Mouse (Mus musculus) CH12.LX (cell line): ENCODE measurements around the gene Nrp2. TPM values are rescaled to one million over a fixed set of nuclear protein-coding genes. Genes with fewer than 3 reads are reported as not detected.

Experiments
- DNase-seq: peaks from one replicate; pipeline ENCODE4 v3.0.0-alpha.2; 2013; ENCODE audit errors: extremely low read depth
- H3K27ac ChIP-seq: 2 replicates; pipeline ENCODE4 v1.5.1; 2012; ENCODE audit warnings: low read depth, mild to moderate bottlenecking, control low read depth, moderate library complexity; ENCODE audit not compliant: insufficient read depth
- H3K27me3 ChIP-seq: replicated peaks from 2 replicates; pipeline ENCODE3; 2012; ENCODE audit warnings: inconsistent platforms
- H3K36me3 ChIP-seq, 2 experiments: replicated peaks in 1 of 2; 2 replicates each; pipeline versions ENCODE3 to v1.6.1; 2012; ENCODE audit warnings: inconsistent platforms in 1 of 2, low read length in 1 of 2, mild to moderate bottlenecking in 1 of 2, mixed read lengths in 1 of 2, moderate library complexity in 1 of 2; ENCODE audit not compliant: control insufficient read depth in 1 of 2, insufficient read depth in 1 of 2
- H3K4me1 ChIP-seq, 2 experiments: 2 replicates each; pipeline ENCODE4 v1.6.1; 2012; ENCODE audit warnings: inconsistent platforms in 1 of 2, moderate library complexity in 1 of 2; ENCODE audit not compliant: insufficient read depth in 2 of 2, control insufficient read depth in 1 of 2
- H3K4me2 ChIP-seq: 2 replicates; pipeline ENCODE4 v1.6.1; 2012; ENCODE audit warnings: low read depth, mild to moderate bottlenecking, control low read depth; ENCODE audit not compliant: poor library complexity, insufficient read depth, severe bottlenecking
- H3K4me3 ChIP-seq, 3 experiments: fragments of 150-350 bp in 1 of 3; sonication (generic) in 1 of 3; replicated peaks in 1 of 3; 2 replicates each; pipeline versions ENCODE3 to v1.5.1; 2011 to 2012; ENCODE audit warnings: low read depth in 2 of 3, low read length in 2 of 3, mild to moderate bottlenecking in 2 of 3, moderate library complexity in 2 of 3, control low read depth in 1 of 3, improper control_type of control experiment in 1 of 3, inconsistent platforms in 1 of 3, mixed read lengths in 1 of 3; ENCODE audit not compliant: poor library complexity in 1 of 3
- H3K79me2 ChIP-seq: replicated peaks from 2 replicates; pipeline ENCODE4 v1.6.1; 2012; ENCODE audit warnings: mild to moderate bottlenecking, moderate library complexity; ENCODE audit not compliant: control insufficient read depth, poor library complexity, insufficient read depth, severe bottlenecking; ENCODE audit errors: extremely low read depth
- H3K9ac ChIP-seq: 2 replicates; pipeline ENCODE4 v1.6.1; 2012; ENCODE audit warnings: low read depth, mild to moderate bottlenecking, control low read depth, moderate library complexity; ENCODE audit not compliant: insufficient read depth
- H3K9me3 ChIP-seq: replicated peaks from 2 replicates; pipeline ENCODE3; 2012; ENCODE audit warnings: low read length, inconsistent platforms, mixed read lengths
- E2F4 ChIP-seq: IDR thresholded peaks from 2 replicates; pipeline ENCODE4 v1.6.1; 2011; ENCODE audit warnings: low read depth, low read length, improper control_type of control experiment; ENCODE audit not compliant: insufficient replicate concordance
- GABPA ChIP-seq: IDR thresholded peaks from 2 replicates; pipeline ENCODE4 v1.6.1; 2012; ENCODE audit warnings: low read depth, low read length, improper control_type of control experiment, inconsistent platforms; ENCODE audit not compliant: insufficient replicate concordance
- HCFC1 ChIP-seq: IDR thresholded peaks from 2 replicates; pipeline ENCODE4 v1.6.1; 2012; ENCODE audit warnings: low read depth, mild to moderate bottlenecking, inconsistent platforms, low read length, improper control_type of control experiment
- IRF4 ChIP-seq: IDR thresholded peaks from 2 replicates; pipeline ENCODE4 v1.6.1; 2014; ENCODE audit warnings: low read depth, mild to moderate bottlenecking, inconsistent platforms, low read length, improper control_type of control experiment
- MAZ ChIP-seq: IDR thresholded peaks from 2 replicates; pipeline ENCODE4 v1.6.1; 2012; ENCODE audit warnings: low read depth, mild to moderate bottlenecking, inconsistent platforms, low read length, improper control_type of control experiment, moderate library complexity
- MXI1 ChIP-seq: IDR thresholded peaks from 2 replicates; pipeline ENCODE4 v1.6.1; 2011; ENCODE audit warnings: mild to moderate bottlenecking, low read depth, low read length, improper control_type of control experiment
- PAX5 ChIP-seq: IDR thresholded peaks from 2 replicates; pipeline ENCODE4 v1.6.1; 2012; ENCODE audit warnings: low read length, inconsistent platforms, mixed read lengths
- RCOR1 ChIP-seq: conservative IDR thresholded peaks from 2 replicates; pipeline ENCODE4 v1.6.1; 2012; ENCODE audit warnings: low read depth, mild to moderate bottlenecking, inconsistent platforms, low read length, improper control_type of control experiment
- SMC3 ChIP-seq: IDR thresholded peaks from 2 replicates; pipeline ENCODE4 v1.6.1; 2011; ENCODE audit warnings: low read depth, low read length, improper control_type of control experiment
- UBTF ChIP-seq: IDR thresholded peaks from 2 replicates; pipeline ENCODE4 v1.6.1; 2012; ENCODE audit warnings: low read depth, mild to moderate bottlenecking, inconsistent platforms, low read length, improper control_type of control experiment, moderate library complexity
- ZMIZ1 ChIP-seq: IDR thresholded peaks from 2 replicates; pipeline ENCODE4 v1.6.1; 2012; ENCODE audit warnings: low read depth, mild to moderate bottlenecking, inconsistent platforms, low read length, improper control_type of control experiment
- dilution Hi-C: fragments of 300-500 bp; cut with MboI; formaldehyde crosslinking; loops from 2 replicates; pipeline ENCODE4 v1.14.3; 2020; ENCODE audit warnings: low sequenced_read_pairs; ENCODE audit not compliant: extremely low pct_unique_long_range_greater_than_20kb, extremely low pct_ligation_motif_present
- in situ Hi-C: fragments of 300-500 bp; cut with MboI; formaldehyde crosslinking; loops from 3 replicates; pipeline ENCODE4 v1.14.3; 2019; ENCODE audit warnings: low sequenced_read_pairs, low pct_ligation_motif_present, low pct_unique_long_range_greater_than_20kb, mixed read lengths
- polyA plus RNA-seq: library from polyadenylated mRNA; unstranded; fragments of >175 nt; gene quantifications from 2 replicates; pipeline ENCODE4 v1.2.1, GENCODE M21; 2012; ENCODE audit warnings: low read depth; ENCODE audit not compliant: insufficient read length
- total RNA-seq, 2 experiments: library from RNA; depleted of rRNA; stranded (reverse); fragments of 300-350 nt in 1 of 2; fragments of >200 nt in 1 of 2; gene quantifications; 2 replicates each; pipeline ENCODE4 v1.2.3; 2012 to 2014

Gene Nrp2
- total and polyA plus RNA-seq, 3 experiments: 16.4 to 24.4 (median 17.3) TPM

DNA sequence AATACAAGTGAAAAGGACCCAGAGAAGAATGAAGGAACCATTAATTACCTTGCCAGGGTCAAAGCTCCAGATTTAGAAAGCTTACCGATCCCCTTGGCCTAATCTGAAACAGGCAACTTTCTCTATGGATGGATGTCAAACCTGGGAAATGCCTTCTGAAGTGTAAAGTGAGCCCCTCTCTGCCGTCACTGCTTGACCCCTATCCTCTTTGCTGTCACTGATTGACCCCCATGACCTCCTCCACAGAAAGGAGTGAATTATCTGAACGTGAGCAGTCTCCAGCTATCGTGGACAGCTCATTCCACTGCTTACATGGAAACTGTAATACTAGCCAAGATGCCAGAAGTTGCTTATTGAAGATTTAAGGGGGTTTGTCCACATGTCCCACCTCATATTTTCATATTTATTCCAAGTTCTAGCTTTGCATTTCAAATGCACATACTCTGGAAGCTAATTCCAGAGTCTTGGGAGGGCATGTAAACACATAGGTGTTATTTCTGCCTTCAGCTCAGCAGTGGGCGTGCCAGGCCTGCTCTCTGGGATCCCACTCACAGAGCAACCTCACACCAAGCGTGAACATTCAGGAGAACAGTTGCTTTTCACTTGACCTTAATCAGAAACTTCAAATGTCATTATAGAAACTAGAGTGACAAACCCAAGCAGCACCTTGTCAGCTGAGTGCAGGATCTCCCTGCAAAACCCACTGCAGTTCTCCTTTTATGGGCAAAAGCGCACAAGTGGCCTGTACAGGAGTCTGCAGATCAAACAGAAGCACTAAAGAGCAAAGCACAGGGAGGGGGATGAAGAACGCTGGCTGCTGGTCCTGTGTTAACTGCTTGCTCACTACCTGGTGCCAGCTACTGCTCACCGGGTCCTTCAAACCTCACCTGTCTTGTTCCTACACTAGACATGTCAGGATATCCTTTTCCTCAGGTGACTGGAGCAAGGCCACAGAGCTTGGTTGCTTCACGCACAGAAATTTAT, 109.9 kb downstream of the Nrp2 start:
- dilution Hi-C loops (no loop called here), in situ Hi-C loops (loop anchor here (25.0 kb wide), 1 partner anchor 876 kb away; no protein-coding TSS in a partner anchor)
- DNase-seq: no peak
- no peaks in the 10 kb centered on the region for H3K79me2 ChIP-seq
- H3K27ac ChIP-seq: no peak overlapping the region
- H3K27me3 ChIP-seq: no peaks in the 10 kb centered on the region
- no peak overlapping the region for H3K9ac ChIP-seq
- TF ChIP-seq PAX5 (no peak), ZMIZ1 (no peak), GABPA (no peak), RCOR1 (no peak), MXI1 (no peak), E2F4 (no peak)
- peaks cover 0 to 4% of the 10 kb centered on the region in 2 experiments; a peak in 1 of 4 replicates for H3K4me1 ChIP-seq
- peaks cover 0 to 41% of the 10 kb centered on the region in 2 experiments for H3K36me3 ChIP-seq
- H3K4me2 ChIP-seq: no peak overlapping the region
- H3K4me3 ChIP-seq: no peak overlapping the region
- no peaks in the 10 kb centered on the region for H3K9me3 ChIP-seq

DNA sequence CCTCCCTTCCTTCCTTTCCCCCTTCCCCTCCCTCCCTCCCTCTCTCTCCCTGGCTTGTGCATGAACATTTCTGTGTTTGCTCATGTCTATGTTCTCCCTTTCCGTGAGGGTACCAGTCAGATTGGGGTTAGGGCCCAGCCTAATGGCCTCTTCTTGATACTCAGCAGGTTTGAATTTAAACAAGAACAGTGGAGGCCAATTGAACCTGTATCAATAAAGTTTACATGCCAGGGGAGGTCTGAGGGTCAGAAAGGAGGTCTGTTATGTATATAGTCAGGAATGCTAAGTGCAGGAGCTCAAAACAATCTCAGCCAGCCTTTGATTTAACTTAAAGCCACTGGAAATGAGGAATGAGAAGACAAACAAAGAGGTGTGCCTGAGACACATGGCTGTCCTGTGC, 110.9 kb downstream of the Nrp2 start:
- H3K4me3 ChIP-seq: no peak overlapping the region
- no peak overlapping the region for H3K9ac ChIP-seq
- H3K27me3 ChIP-seq: no peaks in the 10 kb centered on the region
- H3K79me2 ChIP-seq: no peaks in the 10 kb centered on the region
- peaks cover 0 to 45% of the 10 kb centered on the region in 2 experiments for H3K36me3 ChIP-seq
- dilution Hi-C loops: no loop called here
- H3K9me3 ChIP-seq: no peaks in the 10 kb centered on the region
- in situ Hi-C loops: loop anchor here (25.0 kb wide), 1 partner anchor 877 kb away; no protein-coding TSS in a partner anchor
- no peak overlapping the region for H3K27ac ChIP-seq
- H3K4me2 ChIP-seq: no peak overlapping the region
- no peak for DNase-seq
- H3K4me1 ChIP-seq: peaks cover 0 to 4% of the 10 kb centered on the region in 2 experiments; a peak in 1 of 4 replicates
- TF ChIP-seq MAZ: no peak
- TF ChIP-seq SMC3: no peak
- no peak for TF ChIP-seq UBTF
- TF ChIP-seq HCFC1: no peak

DNA sequence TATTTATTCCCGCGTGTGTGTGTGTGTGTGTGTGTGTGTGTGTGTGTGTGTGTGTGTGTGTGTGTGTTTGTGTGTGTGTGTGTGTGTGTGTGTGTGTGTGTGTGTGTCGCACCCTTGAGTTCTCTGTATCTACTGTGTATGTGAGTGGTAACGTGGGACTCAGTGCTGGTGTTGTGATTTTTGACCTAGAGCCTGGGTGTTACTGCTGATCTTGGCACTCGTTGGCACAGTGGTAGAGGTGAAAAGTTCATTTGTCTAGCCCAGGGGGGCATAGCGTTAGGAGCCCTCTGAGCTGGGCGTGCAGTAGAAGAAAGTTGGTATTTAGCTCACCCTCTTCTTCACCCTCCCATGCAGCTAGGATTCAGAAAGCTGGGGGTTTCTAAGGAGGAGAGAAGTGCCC, 114.5 kb downstream of the Nrp2 start:
- Histone ChIP-seq H3K79me2 (no peaks in the 10 kb centered on the region), H3K27ac (no peak overlapping the region), H3K9me3 (no peaks in the 10 kb centered on the region), H3K4me2 (no peak overlapping the region), H3K4me3 (no peak overlapping the region), H3K27me3 (no peaks in the 10 kb centered on the region), H3K36me3 (peaks cover 0 to 33% of the 10 kb centered on the region in 2 experiments), H3K9ac (no peak overlapping the region), H3K4me1 (peaks cover 0 to 4% of the 10 kb centered on the region in 2 experiments; a peak in 1 of 4 replicates)
- no peak for TF ChIP-seq UBTF
- no peak for TF ChIP-seq IRF4
- dilution Hi-C loops (no loop called here), in situ Hi-C loops (loop anchor here (25.0 kb wide), 1 partner anchor 880 kb away; no protein-coding TSS in a partner anchor)
- no peak for DNase-seq
